Mouse (Mus musculus): Measurements from ENCODE around the gene Igsf23.
"Not testable (repeated sequence)": the region's sequence is repeated elsewhere in the genome, so short reads cannot be mapped to it uniquely, and the experiment has no call there.

Igsf23 gene

DNA sequence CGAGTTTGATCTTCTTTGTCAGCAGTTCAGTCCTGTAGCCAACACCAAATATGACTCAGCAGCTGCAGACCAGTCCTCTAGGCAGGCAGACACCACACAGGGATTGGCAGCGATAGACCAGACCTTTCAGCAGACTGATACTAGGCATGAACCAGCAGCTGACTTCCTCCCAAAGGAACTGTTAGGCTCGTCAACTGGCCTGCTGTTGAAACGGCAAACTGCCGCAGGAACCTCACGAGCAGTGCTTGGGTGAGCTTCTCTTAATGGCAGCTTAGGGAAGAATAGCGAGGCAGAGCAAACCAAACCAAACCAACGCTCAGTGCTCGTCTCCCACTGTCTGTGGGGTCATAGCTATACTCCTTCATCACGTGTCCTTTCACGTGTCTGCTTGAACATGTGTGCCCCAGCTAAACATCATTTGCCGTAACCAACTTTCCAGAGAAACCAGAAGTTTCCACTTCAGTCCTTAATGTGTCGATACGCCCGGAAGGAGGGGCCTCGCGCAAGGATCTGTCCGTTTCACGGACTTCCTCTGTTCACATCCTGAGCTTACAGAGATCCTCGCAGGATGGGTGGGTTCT is 15.3 kb downstream of the Igsf23 start:
- peak; percentile 54 for DNase-seq

DNA sequence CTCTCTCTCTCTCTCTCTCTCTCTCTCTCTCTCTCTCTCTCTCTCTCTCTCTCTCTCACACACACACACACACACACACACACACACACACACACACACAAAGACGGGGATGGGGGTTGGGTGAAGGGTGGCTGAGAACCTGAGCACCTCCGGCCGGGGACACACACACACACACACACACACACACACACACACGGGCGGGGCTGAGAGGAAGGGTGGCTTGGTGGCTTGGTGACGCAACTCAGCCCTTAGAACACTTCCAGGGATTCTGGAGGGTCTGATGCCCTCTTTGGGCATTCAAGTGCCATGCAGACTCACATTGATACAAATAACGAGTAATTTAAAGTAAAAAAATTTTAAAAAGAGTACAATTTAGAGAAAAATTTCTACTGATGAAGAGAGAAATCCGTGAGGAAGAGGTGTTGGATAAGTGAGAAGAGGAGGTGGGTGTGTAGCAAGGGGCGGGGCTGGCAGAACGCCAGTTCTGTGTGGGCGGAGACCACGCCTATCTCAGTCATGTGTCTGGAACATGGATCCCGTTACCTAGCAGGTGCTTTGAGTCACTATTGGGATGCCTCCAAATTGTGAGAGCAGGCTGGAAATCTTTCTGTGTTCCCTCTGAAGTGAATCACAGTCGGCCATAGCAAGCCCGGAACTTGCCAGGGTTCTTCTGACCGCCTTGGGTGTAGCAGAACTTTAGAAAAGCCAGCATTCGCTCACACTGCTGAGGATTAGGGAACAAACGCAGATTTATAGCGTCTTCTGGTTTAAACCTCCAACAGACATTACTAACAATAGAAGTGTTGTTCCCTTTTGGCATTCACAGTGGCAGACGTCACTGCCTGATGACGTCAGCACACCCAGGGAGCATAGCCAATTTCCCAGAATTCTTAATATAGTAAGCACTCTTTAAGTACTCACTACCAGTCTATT is 17.4 kb downstream of the Igsf23 start:
- DNase-seq: peak; percentile 88

DNA sequence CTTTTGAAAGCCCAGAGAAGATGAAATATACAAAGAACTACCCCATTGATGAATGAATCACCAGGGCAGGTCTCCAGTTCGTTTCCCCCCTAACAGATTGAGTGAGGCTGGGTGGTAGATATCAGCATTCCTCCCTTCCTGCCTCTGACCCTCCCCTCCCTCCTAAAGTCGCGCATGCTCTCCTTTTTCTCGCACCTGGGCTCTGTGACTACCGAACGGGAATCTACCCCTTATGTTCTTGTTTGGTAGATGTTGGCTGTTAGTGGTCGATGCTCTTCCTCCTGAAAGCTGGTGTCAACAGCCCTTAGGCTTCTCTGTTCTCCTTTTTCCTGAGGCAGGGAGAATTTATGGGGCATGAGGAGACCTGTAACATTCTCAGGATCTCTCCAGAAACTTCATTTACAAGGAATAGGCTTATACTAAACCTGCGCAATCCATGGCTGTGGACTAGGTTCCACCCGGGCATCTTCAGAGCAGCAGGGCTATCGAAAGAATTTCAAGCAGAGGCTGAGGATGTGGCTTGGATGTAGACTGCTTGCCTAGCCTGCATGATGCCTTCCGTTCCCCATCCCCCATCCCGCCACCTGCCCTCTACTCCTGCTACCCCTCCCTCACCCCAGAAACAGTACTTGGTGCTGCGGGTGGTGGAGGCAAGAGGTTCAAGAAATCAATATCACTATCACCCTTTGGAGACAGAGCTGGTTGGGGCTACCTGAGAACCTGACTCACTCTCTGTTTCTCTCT is 18.3 kb downstream of the Igsf23 start:
- DNase-seq: no peak

DNA sequence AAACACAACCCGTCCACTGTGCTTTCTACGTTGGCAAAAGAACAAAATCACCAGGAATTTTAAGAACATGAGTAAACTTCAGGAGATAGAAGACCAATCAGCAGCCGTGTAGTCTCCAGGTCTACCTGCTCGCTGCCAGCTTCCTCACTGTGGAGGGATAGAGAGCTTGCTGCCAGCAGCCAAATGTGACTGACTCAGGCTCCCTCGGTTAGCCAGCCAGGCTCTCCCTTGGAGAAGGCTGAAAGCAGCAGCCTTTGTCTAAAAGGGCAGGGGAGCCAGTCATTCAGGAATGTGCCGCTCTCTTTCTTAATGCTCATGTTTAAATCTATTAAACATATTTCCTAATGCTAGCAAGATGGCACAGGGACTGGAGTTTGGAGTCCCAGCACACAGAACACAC is 20.1 kb downstream of the Igsf23 start:
- not testable (repeated sequence) for DNase-seq

DNA sequence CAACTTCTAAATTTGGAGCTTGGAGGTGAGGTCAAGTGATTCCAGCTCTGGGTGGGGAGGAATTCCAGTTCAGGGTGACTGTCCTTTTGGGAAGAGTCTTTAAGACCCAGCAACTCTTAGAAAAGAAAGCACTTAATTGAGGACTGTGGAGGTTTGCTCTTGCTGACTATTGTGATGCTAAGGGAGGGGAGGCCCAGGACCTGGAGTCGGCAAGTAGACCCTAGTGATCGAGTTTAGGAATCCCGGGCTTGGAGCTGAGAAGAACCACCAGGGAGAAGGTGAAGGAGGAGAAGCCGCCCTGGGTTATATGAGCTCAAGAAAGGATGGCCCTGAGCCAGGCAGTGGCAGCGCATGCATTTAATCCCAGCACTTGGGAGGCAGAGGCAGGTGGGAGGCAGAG is 22.1 kb downstream of the Igsf23 start:
- no peak for DNase-seq

DNA sequence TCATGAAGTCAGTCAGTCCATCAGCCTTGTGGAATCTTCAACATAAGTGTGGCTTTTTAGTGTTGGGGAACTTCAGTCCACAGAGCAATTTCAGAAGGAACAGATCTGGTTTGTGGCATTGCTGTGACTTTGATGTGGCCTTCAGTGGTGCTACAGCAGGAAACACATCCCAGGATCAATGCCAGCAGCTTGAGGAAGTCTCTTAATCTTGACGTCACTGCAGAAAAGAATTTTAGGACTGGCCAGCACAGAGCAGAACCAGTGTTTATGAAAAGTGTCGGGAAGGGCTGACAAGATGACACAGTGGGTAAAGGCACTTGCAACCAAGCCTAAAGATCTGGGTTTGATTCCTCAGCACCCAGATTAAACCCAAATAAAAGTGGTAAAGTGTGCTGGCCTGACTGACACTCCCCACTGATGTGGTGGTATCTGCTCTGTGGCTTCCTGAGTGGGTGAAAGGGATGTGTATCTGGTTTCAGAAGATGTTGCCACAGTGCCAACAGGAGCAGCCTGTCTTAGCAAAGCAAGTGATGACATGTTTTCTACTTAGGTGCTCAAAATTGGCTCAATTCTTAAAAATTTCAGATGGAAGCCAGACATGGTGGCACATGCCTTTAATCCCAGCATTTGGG is 23.6 kb downstream of the Igsf23 start:
- peak; percentile 74 for DNase-seq

DNA sequence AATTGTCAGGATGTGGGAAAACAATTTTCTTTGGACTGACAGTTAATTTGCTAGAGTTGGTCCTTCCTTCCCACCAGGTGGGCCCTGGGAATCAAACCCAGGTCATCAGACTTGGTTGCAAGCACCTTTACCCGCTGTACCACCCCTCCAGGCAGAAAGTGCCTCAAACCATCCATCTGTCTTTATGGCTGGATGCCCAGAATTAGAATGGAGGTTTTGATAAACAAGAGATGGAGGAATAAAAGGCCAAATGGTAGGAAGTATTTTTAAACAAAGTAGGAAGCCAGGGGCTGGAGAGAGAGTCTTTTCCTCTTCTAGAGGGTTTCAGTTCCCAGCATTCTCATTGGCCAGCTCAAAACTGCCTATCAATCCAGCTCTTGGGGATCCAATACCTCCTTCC is 25.2 kb downstream of the Igsf23 start:
- DNase-seq: no peak

DNA sequence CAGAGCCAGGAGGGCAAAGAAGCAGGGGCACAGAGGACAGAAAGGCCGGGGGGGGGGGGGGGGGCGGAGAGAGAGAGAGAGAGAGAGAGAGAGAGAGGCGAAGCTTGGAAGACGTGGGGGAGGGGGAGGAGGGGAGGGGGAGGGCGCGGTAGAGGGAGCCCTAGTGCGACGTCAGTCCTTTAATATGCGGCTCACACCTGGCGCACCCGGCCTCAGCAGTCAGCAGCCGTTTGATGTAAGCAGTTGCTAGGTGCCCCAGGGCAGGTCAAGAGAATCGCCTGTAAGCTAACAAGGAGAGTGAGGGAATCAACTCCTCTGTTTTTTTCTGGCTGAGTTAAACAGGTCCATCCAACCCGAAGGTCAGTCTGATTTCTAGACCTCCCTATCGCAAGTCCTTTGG is 26.8 kb downstream of the Igsf23 start:
- DNase-seq: no peak

DNA sequence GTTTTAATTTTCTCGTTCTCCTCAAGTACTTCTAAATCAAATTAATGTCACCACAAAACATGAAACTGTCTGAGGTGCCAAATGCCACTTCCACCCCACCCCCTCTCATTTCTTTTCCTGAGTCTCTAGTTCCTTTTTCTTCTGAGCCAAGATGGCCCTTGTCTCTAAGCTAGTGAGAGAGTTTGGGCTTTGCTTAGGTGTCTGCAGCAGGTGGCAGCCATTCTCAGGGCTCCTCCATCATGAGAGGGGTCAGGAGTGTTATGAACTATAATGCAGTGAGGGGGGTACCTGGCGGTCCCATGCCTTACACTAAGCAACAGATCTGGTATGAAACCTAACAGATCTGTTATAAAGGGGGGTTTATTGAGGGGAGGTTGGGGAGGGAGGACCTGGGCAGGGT is 27.2 kb downstream of the Igsf23 start:
- DNase-seq: no peak

DNA sequence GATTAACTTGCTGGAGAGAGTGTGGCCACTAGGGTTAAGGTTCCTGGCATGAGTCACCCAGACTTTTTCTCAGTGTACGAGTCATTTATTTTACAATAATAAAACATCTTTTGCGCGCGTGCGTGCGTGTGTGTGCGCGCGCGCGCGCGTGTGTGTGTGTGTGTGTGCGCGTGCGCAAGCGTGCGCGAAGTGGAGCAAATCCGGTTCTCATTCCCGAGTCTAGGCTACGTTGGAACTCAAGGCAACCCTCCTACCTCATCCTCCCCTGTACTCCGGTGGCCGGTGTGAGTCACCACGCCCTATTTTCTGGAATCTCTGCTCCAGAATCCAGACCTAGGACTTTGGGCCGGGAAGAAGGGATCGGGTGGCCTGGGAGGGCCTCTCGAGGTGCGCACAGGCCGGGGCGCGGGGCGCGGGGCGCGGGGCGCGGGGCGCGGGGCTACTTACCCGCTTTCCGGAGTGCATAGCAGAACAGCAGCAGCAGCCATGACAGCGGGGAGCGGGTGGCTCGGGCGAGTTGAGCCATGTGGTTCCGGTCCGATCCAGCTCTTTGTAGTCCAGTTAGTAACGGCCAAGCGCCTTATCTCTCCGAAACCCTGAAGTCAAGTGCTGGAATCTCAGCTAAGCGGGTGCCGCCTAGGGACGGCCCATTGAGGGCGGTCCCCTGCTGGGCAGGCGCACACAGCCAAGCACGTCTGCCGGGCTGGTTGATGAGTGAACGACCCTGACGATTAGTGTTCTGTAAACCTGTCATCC is 29.9 kb downstream of the Igsf23 start, which contains the start of gene Pvr:
Pvr (minus strand) TSS at position 655 of the 756 bp plus-strand sequence.
- DNase-seq: peak; percentile 91

DNA sequence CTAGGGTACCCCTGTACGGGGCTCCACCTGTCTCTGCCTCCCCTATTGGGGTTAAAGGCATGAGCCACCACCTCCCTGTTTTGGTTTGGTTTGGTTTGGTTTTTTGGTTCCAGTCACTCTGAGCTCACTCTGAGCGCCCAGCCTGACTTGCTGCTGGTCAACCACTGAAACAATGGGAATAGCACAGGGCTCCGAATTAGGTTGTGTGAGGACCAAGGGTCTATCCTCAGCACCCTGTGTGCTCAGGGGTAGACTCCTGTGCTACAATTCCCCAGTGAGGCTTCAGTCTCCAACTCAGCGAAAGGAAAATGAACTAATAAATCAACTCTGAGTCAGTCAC is 30.4 kb downstream of the Igsf23 start:
- no peak for DNase-seq

DNA sequence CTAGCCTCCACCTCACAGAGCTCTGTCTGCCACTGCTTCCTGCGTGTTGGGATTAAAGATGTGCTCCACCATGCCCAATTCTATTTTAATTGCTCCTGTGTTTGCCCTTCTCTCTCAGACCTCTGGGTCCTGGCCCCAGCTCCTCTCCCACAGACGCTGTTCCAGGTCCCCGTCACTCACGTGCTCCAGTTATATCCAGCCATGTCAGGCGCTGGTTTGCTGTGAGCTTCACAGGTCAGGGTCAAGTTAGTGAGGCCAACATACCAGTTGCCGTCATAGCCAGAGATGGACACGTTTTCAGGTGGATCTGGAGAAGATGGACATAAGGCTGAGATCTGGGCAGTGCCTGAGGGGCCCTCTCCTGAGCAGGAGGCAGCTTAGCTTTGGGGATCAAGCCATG is 36.0 kb downstream of the Igsf23 start:
- no peak for DNase-seq

DNA sequence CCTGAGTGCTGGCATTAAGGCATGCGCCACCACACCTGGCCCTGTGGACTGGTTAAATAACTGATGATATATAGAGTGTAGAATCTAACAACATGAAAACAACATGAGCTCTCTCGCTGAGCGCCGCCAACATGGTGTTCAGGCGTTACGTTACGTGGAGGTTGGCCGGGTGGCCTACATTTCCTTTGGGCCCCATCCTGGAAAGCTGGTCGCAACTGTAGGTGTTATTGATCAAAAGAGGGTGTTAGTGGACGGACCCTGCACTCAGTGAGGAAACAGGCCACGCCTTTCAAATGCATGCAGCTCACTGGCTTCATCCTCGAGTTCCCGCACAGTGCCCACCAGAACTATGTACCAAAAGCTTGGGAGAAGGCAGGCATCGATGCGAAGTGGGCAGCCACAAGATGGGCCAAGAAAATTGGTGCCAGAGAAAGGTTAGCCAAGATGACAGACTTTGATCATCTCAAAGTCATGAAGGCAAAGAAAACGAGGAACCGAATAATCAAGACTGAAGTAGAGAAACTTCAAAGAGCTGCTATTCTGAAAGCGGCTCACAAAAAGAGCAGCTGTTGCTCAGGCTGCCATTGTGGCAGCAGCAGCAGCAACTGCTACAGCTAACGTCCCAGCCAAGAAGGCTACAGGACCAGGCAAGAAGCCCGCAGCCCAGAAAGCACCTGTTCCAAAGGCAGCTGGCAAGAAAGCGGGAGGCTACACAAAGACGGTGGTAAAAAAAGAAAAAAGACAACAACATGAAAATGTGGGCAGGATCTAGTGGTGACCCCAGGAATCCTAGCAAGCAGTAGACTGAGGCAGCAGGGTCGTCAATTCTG is 38.6 kb downstream of the Igsf23 start:
- no peak for DNase-seq

DNA sequence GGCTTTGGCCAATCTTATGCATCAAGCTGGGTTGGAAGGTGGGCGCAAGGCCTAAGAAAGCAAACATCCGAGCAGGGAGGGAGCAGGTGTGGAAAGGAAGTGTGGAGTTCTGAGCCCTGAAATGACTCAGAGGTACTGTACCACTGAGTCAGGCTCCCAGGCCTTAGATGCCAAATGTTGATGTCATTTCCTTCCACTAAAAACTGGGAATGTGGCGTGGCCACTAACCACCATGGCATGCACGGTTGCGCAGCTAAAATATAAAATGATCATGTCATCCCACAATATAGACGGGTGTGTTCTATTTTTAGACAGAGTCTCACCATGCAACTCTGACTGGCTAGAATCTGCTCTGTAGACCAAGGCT is 39.3 kb downstream of the Igsf23 start:
- no peak for DNase-seq

DNA sequence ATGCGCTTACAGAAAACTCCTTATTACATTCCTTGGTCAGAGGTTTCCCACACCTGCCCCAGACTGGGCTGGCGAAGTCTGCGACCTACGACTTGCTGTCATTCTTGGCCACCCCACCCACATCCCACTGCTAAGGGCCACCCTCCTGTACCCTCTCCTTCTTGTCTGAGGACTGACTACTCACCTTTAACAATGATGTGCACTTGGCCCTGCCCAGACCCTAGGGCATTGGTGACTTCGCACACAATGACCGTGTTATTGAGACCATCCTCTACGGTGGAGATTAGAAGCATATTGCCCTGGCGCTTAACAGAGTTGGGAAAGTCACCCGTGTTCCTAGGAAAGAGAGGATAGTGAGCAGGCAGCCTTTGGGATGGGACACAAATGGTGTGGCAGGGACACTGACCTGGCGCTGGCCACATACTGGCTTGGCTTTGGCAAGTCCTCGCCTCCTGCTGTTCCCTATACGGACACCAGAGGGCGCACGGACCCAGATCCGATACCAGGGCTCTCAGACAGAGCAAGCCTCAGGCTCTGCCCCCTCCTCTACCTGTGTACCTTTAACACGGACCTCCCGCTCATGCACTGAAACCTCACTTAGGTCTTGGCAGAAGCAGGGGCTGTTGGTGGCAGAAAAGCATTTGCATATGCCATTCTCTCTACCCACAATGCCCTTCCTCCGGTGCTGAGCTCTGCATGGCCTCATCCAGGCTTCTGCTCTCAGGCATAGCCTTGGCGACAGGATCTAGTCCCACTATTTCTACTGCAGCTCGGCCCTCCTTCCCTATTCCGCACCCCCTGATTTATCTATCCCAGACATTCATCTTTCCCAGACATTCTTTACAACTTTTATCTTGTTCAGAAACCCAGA is 39.9 kb downstream of the Igsf23 start:
- peak; percentile 92 for DNase-seq

DNA sequence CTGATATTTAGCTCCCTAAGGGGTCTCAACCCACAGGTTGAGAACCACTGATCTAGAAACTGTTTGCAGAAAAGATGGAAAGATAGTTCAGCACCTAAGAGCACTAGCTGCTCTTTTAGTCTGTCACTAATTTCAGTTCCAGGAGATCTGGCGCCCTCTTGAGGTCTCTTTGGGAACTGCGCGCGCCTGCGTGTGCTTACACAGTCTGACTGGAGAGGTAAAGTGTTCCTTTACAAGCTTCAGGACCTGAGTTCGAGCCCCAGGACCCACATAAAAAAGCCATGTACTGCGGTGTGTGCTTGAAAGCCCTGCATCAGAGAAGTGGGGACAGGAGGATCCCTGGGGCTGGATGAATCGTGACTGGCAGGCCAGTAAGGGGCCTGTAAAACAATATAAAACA is 60.7 kb downstream of the Igsf23 start:
- peak; percentile 78 for DNase-seq

DNA sequence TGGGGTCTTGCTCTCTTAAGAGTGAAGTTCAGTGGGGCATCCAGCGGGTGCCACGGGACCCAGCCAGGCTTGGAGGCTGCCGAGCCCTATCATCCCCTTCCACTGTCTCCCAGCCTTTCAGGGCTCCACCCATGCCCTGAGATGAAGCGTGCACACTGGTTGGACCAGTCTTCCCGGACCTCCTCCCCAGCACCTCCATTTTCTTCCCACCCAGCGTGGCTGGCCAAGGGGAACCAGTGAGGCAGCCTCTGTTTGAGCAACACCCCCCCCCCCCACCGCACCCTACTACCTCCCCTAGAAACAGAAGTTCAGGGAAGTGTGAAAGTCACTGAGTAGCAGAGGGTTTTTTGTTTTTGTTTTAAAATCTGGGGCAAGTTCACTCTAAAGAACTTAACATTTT is 62.7 kb downstream of the Igsf23 start, which contains the start of gene Ceacam19:
Ceacam19 (minus strand) TSS at position 117 of the 400 bp plus-strand sequence.
- no peak for DNase-seq
